Mouse (Mus musculus) lung, postnatal 14 days (tissue): ENCODE measurements around the gene Tmtc1.

Experiments used
- DNase-seq: peaks from one replicate; pipeline ENCODE4 v3.0.0; 2021

The Tmtc1 gene

GRCm38 (mm10) chr6:148366629-148367028 lies 77.6 kb downstream of the Tmtc1 start:
- DNase-seq, result no peak

- no peak for DNase-seq
These were observed 81.0 kb downstream of the Tmtc1 start for GRCm38 (mm10) chr6:148363162-148363561.

- no peak for DNase-seq
These were observed 81.7 kb downstream of the Tmtc1 start for GRCm38 (mm10) chr6:148362475-148362874.

GRCm38 (mm10) chr6:148359348-148359905 lies 84.8 kb downstream of the Tmtc1 start:
- no peak for DNase-seq

GRCm38 (mm10) chr6:148358580-148359246 lies 85.5 kb downstream of the Tmtc1 start:
- no peak for DNase-seq

- DNase-seq, result no peak
These were observed 88.0 kb downstream of the Tmtc1 start for GRCm38 (mm10) chr6:148356141-148356540.

- peak; percentile 69 for DNase-seq
These were observed 89.4 kb downstream of the Tmtc1 start for GRCm38 (mm10) chr6:148354509-148355474.

- DNase-seq, result no peak
These were observed 90.1 kb downstream of the Tmtc1 start for GRCm38 (mm10) chr6:148354151-148354508.

- DNase-seq, result no peak
These were observed 99.2 kb downstream of the Tmtc1 start for GRCm38 (mm10) chr6:148345001-148345400.

- no peak for DNase-seq
These were observed 102.0 kb downstream of the Tmtc1 start for GRCm38 (mm10) chr6:148342191-148342590.

GRCm38 (mm10) chr6:148341765-148342164 lies 102.4 kb downstream of the Tmtc1 start:
- no peak for DNase-seq

GRCm38 (mm10) chr6:148338326-148338957 lies 105.7 kb downstream of the Tmtc1 start:
- DNase-seq, result no peak

GRCm38 (mm10) chr6:148336290-148336955 lies 107.8 kb downstream of the Tmtc1 start:
- no peak for DNase-seq

GRCm38 (mm10) chr6:148331916-148332315 lies 112.3 kb downstream of the Tmtc1 start:
- no peak for DNase-seq

- no peak for DNase-seq
These were observed 114.2 kb downstream of the Tmtc1 start for GRCm38 (mm10) chr6:148329976-148330375.

- no peak for DNase-seq
These were observed 115.3 kb downstream of the Tmtc1 start for GRCm38 (mm10) chr6:148328928-148329327.

- no peak for DNase-seq
These were observed 116.1 kb downstream of the Tmtc1 start for GRCm38 (mm10) chr6:148328130-148328529.

GRCm38 (mm10) chr6:148318736-148319135 lies 125.5 kb downstream of the Tmtc1 start:
- DNase-seq, result no peak

GRCm38 (mm10) chr6:148315571-148316080 lies 128.6 kb downstream of the Tmtc1 start:
- DNase-seq, result no peak

GRCm38 (mm10) chr6:148315106-148315505 lies 129.1 kb downstream of the Tmtc1 start:
- DNase-seq, result no peak

GRCm38 (mm10) chr6:148310981-148311380 lies 133.2 kb downstream of the Tmtc1 start:
- no peak for DNase-seq

- no peak for DNase-seq
These were observed 138.4 kb downstream of the Tmtc1 start for GRCm38 (mm10) chr6:148305821-148306220.
